Mouse (Mus musculus) cerebellum, adult 2 months (tissue): ENCODE measurements at regions not wholly inside any gene's neighbourhood (a gene's known extent, or its start where the extent isn't known, plus 50 kb on each side); places are given as distances from the start of the nearest gene placed in this dataset.

Experiments
- DNase-seq, 2 experiments: peaks; one replicate each; pipeline ENCODE4 v3.0.0; 2021
- H3K27ac ChIP-seq: fragments of 200-500 bp; 2 replicates; pipeline ENCODE4 v1.5.1; 2012; ENCODE audit warnings: low read length, control low read depth, inconsistent platforms; ENCODE audit not compliant: insufficient read depth
- H3K27me3 ChIP-seq: fragments of 200-500 bp; 2 replicates; pipeline ENCODE4 v1.6.1; 2012; ENCODE audit warnings: inconsistent platforms, mild to moderate bottlenecking, low read length, moderate library complexity; ENCODE audit not compliant: control insufficient read depth, insufficient read depth
- H3K4me1 ChIP-seq: fragments of 200-500 bp; 2 replicates; pipeline ENCODE4 v1.6.1; 2011; ENCODE audit warnings: low read length; ENCODE audit not compliant: control insufficient read depth, insufficient read depth
- H3K4me3 ChIP-seq: fragments of 200-500 bp; replicated peaks from 2 replicates; pipeline ENCODE3; 2011; ENCODE audit warnings: mild to moderate bottlenecking, low read depth, low read length, control low read depth; ENCODE audit not compliant: insufficient read depth
- CTCF ChIP-seq: fragments of 200-500 bp; IDR thresholded peaks from 2 replicates; pipeline ENCODE4 v1.5.1; 2011; ENCODE audit warnings: low read depth, mild to moderate bottlenecking, control low read depth, low read length, moderate library complexity, borderline replicate concordance; ENCODE audit not compliant: insufficient read depth
- POLR2A ChIP-seq: fragments of 200-500 bp; IDR thresholded peaks from 2 replicates; pipeline ENCODE4 v1.6.1; 2011; ENCODE audit warnings: low read length, control low read depth, borderline replicate concordance; ENCODE audit not compliant: insufficient read depth
- WGBS: fragments of 180-500 bp; shearing (Covaris S2); methylation state at CpG from one replicate; pipeline ENCODE4 v1.1.7; 2018; 5-methylcytosine and 5-hydroxymethylcytosine counted together

GRCm38 (mm10) chr10:25589316-25589645 is 53.2 kb upstream of the Smlr1 start:
- no peak overlapping the region for H3K27ac ChIP-seq
- no peak overlapping the region for H3K4me3 ChIP-seq
- DNase-seq = no peak
- H3K27me3 ChIP-seq = peaks cover 3% of the 10 kb centered on the region; the same call in 1 of the 2 replicates
- WGBS = 86% methylated on average over 2 of the region's 2 CpGs
- TF ChIP-seq CTCF (no peak), POLR2A (no peak)
- H3K4me1 ChIP-seq = no peaks in the 10 kb centered on the region

DNA sequence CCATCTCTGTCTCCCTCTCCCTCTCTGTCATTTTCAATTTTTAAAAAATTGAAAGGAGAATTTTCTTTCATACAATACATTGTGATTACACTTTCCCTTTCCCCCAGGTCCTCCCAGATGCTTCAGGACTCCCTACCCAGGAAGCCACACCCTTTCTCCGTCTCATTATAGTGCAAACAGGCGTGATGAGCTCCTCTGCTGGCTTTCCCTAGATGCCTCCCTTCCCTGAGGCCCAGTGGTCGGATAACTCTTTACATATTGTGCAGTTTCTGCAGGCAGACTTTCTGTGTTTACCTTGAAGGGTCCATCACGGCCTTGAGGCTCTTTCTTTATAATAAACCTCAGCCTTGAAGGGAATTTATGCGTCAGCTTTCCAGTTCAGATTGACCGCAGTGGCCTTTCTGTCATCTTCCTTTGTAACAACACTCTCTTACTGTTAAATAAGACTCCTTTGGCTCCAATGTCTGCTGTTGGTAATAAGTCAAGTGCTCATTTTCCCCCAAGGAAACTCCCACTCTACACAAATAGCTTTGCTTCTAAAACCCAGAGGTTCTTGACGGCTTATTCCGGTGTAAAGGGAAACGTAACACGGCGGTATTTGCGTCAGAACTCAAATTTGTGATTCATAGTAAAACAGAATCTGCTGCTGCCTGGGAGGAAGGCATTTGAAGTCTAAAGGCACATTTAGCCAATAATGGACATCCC is 52.7 kb upstream of the Smlr1 start:
- 87% methylated on average over 12 of the region's 12 CpGs for WGBS
- no peaks in the 10 kb centered on the region for H3K4me1 ChIP-seq
- no peak for TF ChIP-seq CTCF
- no peak for TF ChIP-seq POLR2A
- peaks cover 1% of the 10 kb centered on the region; the same call in 1 of the 2 replicates for H3K27me3 ChIP-seq
- H3K27ac ChIP-seq = no peak overlapping the region
- no peak overlapping the region for H3K4me3 ChIP-seq
- DNase-seq = no peak
